Mouse (Mus musculus) gastrocnemius, adult 8-10 months (tissue): Measurements from ENCODE around the gene Rhoh. TPM values are rescaled to one million over a fixed set of nuclear protein-coding genes. Genes with fewer than 3 reads are reported as not detected.

Experiments
- DNase-seq, 2 experiments: peaks; one replicate each; pipeline ENCODE4 v3.0.0; 2022; ENCODE audit warnings: low spot score in 2 of 2
- total RNA-seq, 4 experiments: library from RNA; stranded (reverse); gene quantifications; 2 replicates each; pipeline ENCODE4 v1.2.4; 2022

Rhoh gene
- total RNA-seq, 4 experiments from 2014 or later = 0.11 to 0.48 (median 0.29) TPM; not detected in 1

GRCm38 (mm10) chr5:65891251-65891826 is 30.3 kb downstream of the Rhoh start:
- no peak for DNase-seq

- no peak for DNase-seq
These were observed 34.2 kb downstream of the Rhoh start for GRCm38 (mm10) chr5:65895121-65895692.

- DNase-seq = no peak
These were observed 34.8 kb downstream of the Rhoh start for GRCm38 (mm10) chr5:65895764-65896163.

GRCm38 (mm10) chr5:65897731-65898130 is 36.7 kb downstream of the Rhoh start:
- DNase-seq = no peak

GRCm38 (mm10) chr5:65898683-65899082 is 37.7 kb downstream of the Rhoh start:
- no peak for DNase-seq

- DNase-seq = no peak
These were observed 39.1 kb downstream of the Rhoh start for GRCm38 (mm10) chr5:65900113-65900512.

GRCm38 (mm10) chr5:65900862-65901265 is 39.9 kb downstream of the Rhoh start:
- no peak for DNase-seq

- DNase-seq = no peak
These were observed 40.9 kb downstream of the Rhoh start for GRCm38 (mm10) chr5:65901868-65902418.

- DNase-seq = no peak
These were observed 41.8 kb downstream of the Rhoh start for GRCm38 (mm10) chr5:65902811-65903210.

- DNase-seq = no peak
These were observed 43.5 kb downstream of the Rhoh start for GRCm38 (mm10) chr5:65904476-65904875.

GRCm38 (mm10) chr5:65908751-65909150 is 47.7 kb downstream of the Rhoh start:
- DNase-seq = no peak

GRCm38 (mm10) chr5:65909321-65909720 is 48.3 kb downstream of the Rhoh start:
- no peak for DNase-seq

- no peak for DNase-seq
These were observed 49.4 kb downstream of the Rhoh start for GRCm38 (mm10) chr5:65910398-65910797.

GRCm38 (mm10) chr5:65911676-65912075 is 50.7 kb downstream of the Rhoh start:
- no peak for DNase-seq

- DNase-seq = no peak
These were observed 51.2 kb downstream of the Rhoh start for GRCm38 (mm10) chr5:65912201-65912600.

GRCm38 (mm10) chr5:65913126-65913525 is 52.1 kb downstream of the Rhoh start:
- DNase-seq = no peak

GRCm38 (mm10) chr5:65914342-65914741 is 53.3 kb downstream of the Rhoh start:
- no peak for DNase-seq

GRCm38 (mm10) chr5:65916930-65917329 is 55.9 kb downstream of the Rhoh start:
- no peak for DNase-seq

GRCm38 (mm10) chr5:65918601-65919000 is 57.6 kb downstream of the Rhoh start:
- no peak for DNase-seq

- no peak for DNase-seq
These were observed 58.3 kb downstream of the Rhoh start for GRCm38 (mm10) chr5:65919326-65919725.

GRCm38 (mm10) chr5:65919904-65920303 is 58.9 kb downstream of the Rhoh start:
- DNase-seq = no peak

GRCm38 (mm10) chr5:65920701-65921426 is 59.9 kb downstream of the Rhoh start:
- DNase-seq = no peak
